Mouse (Mus musculus) liver, embryonic 14.5 days (tissue): ENCODE data around the gene 4930516K23Rik.

Source experiments
- CTCF ChIP-seq: IDR thresholded peaks from 2 replicates; pipeline ENCODE4 v1.5.1; 2016; ENCODE audit warnings: antibody characterized with exemption, low read depth, control low read depth
- EP300 ChIP-seq: IDR thresholded peaks from 2 replicates; pipeline ENCODE4 v1.6.1; 2016; ENCODE audit warnings: antibody characterized with exemption, low read depth

DNA sequence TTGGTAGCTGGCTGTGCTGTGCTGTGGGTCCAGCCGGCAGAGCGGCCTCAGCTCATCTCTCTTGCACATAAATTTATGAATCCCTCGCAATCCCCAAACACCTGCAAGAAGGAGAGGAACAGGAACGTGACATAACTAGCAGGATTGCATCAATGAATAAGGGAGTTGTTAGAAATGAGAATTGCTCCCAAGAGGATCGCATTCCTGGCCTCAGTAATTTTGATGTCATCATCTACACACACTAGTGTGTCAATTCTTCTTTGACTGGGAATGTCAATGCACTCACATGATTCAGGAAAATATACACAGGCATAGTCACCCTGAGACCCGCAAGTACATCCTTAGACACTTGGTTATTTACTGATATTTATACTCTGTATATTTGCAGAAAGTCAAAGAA lies 35.8 kb downstream of the 4930516K23Rik start, which contains the start of gene Olfr640:
- TF ChIP-seq CTCF = no peak
- no peak for TF ChIP-seq EP300
